18 mouse cellular contexts compared by ENCODE assay signal in genomic region chr2:135409418-135410097, GRCm38 (mm10).
DNase-seq lines count a peak whose midpoint lies in the region; ATAC-seq lines count a peak whose summit lies in the region.
"Had no signal": no experiment of that assay in that cellular context is flagged by ENCODE, and none has a peak within 500 bp of the region (broad histone marks: within the 10 kb centered on the region; RNA-seq: fewer than 3 reads in every experiment).

No protein-coding gene starts in this region.

- no peaks in the 10 kb centered on the region for H3K9me3 ChIP-seq in heart, embryonic 14.5 days (ENCODE audit: control insufficient read depth, low read length)
- no peaks in the 10 kb centered on the region for H3K9me3 ChIP-seq in neural tube, embryonic 13.5 days
- no peaks in the 10 kb centered on the region for H3K9me3 ChIP-seq in hindbrain, embryonic 16.5 days (ENCODE audit: control insufficient read depth, low read length)
- H3K9me3 ChIP-seq: neural tube, embryonic 12.5 days had no signal

- H3K27ac ChIP-seq in heart, embryonic 14.5 days (replicated peaks in 1 of 2; ENCODE audit: control insufficient read depth in 1 of 2, insufficient read depth in 1 of 2, low read depth in 2 of 2, low read length in 2 of 2): peak overlapping the region; percentile 73 to 81
- no peak overlapping the region for H3K27ac ChIP-seq in neural tube, embryonic 13.5 days (replicated peaks)
- peak overlapping the region; percentile 35; the same call in 1 of the 2 replicates for H3K27ac ChIP-seq in hindbrain, embryonic 16.5 days (ENCODE audit: low read depth, low read length)
- H3K27ac ChIP-seq: gastrocnemius, adult 2 months; layer of hippocampus, adult 2 months; neural tube, embryonic 12.5 days had no signal

- H3K4me3 ChIP-seq in heart, embryonic 14.5 days (ENCODE audit: control insufficient read depth in 1 of 2, insufficient read depth in 1 of 2, low read depth in 1 of 2, low read length in 2 of 2): no peak overlapping the region
- H3K4me3 ChIP-seq in neural tube, embryonic 13.5 days: no peak overlapping the region
- no peak overlapping the region for H3K4me3 ChIP-seq in hindbrain, embryonic 16.5 days (ENCODE audit: low read length)
- H3K4me3 ChIP-seq: gastrocnemius, adult 2 months; layer of hippocampus, adult 2 months; neural tube, embryonic 12.5 days had no signal

- ATAC-seq in heart, embryonic 14.5 days (ENCODE audit: insufficient number of reproducible peaks, insufficient read depth, low FRiP score, low read depth): peak; percentile 68; the same call in 1 of the 2 replicates
- peak; percentile 40; the same call in 1 of the 2 replicates for ATAC-seq in neural tube, embryonic 13.5 days (ENCODE audit: low read depth)
- ATAC-seq in hindbrain, embryonic 16.5 days: no peak

- 22% methylated on average over 5 of the region's 5 CpGs for WGBS in heart, embryonic 14.5 days
- 24% methylated on average over 5 of the region's 5 CpGs for WGBS in neural tube, embryonic 13.5 days
- 16% methylated on average over 5 of the region's 5 CpGs for WGBS in hindbrain, embryonic 16.5 days

- no peaks in the 10 kb centered on the region for H3K36me3 ChIP-seq in heart, embryonic 14.5 days (ENCODE audit: control insufficient read depth, insufficient read depth, low read length)
- H3K36me3 ChIP-seq in neural tube, embryonic 13.5 days: no peaks in the 10 kb centered on the region
- H3K36me3 ChIP-seq in hindbrain, embryonic 16.5 days (ENCODE audit: control insufficient read depth, insufficient read depth, low read length): no peaks in the 10 kb centered on the region
- H3K36me3 ChIP-seq: G1E; neural tube, embryonic 12.5 days had no signal

- no peak overlapping the region for H3K4me2 ChIP-seq in heart, embryonic 14.5 days (ENCODE audit: low read length)
- H3K4me2 ChIP-seq in neural tube, embryonic 13.5 days: no peak overlapping the region
- H3K4me2 ChIP-seq in hindbrain, embryonic 16.5 days (ENCODE audit: low read length): no peak overlapping the region
- H3K4me2 ChIP-seq: neural tube, embryonic 12.5 days had no signal

- no peak for DNase-seq in heart, adult 11 months
- DNase-seq in neural tube, embryonic 10.5 days (ENCODE audit: extremely low spot score, low spot score): no peak
- DNase-seq in gastrocnemius, postnatal 25 days: no peak
- no peak for DNase-seq in spleen, adult 18-20 months
- DNase-seq: cerebellum, adult 9-11 months; gastrocnemius, adult 2 months; kidney, adult 18-20 months; kidney, postnatal 10 days; left cerebral cortex, postnatal 4 days; lung, adult 18-20 months; lung, postnatal 36 days; thymus, postnatal 36 days had no signal

- no peaks in the 10 kb centered on the region for H3K27me3 ChIP-seq in heart, embryonic 14.5 days (ENCODE audit: control insufficient read depth, insufficient read depth, low read length)
- H3K27me3 ChIP-seq in neural tube, embryonic 13.5 days: no peaks in the 10 kb centered on the region
- H3K27me3 ChIP-seq in hindbrain, embryonic 16.5 days (replicated peaks; ENCODE audit: control insufficient read depth, insufficient read depth, low read length): no peaks in the 10 kb centered on the region
- H3K27me3 ChIP-seq: neural tube, embryonic 12.5 days had no signal

- H3K4me1 ChIP-seq in heart, embryonic 14.5 days (ENCODE audit: control insufficient read depth in 2 of 2, insufficient read depth in 2 of 2, low read length in 2 of 2): peaks cover 3 to 9% of the 10 kb centered on the region in 2 experiments; a peak in 3 of 4 replicates
- peaks cover 6% of the 10 kb centered on the region for H3K4me1 ChIP-seq in neural tube, embryonic 13.5 days (replicated peaks)
- H3K4me1 ChIP-seq in hindbrain, embryonic 16.5 days (ENCODE audit: control insufficient read depth, insufficient read depth, low read depth, low read length): no peaks in the 10 kb centered on the region; the same call in 1 of the 2 replicates

- peak overlapping the region; percentile 17; the same call in 1 of the 2 replicates for H3K9ac ChIP-seq in heart, embryonic 14.5 days (ENCODE audit: low read length)
- H3K9ac ChIP-seq in neural tube, embryonic 13.5 days: no peak overlapping the region
- H3K9ac ChIP-seq in hindbrain, embryonic 16.5 days (ENCODE audit: low read depth, low read length): no peak overlapping the region
- H3K9ac ChIP-seq: neural tube, embryonic 12.5 days had no signal
